Mouse (Mus musculus) testis, adult 2 months (tissue): ENCODE data around the gene Pxylp1. TPM values are rescaled to one million over a fixed set of nuclear protein-coding genes. Genes with fewer than 3 reads are reported as not detected.
A peak's percentile ranks its signal among the peaks of the same experiment; 100 is the strongest.

Experiments
- H3K27ac ChIP-seq: fragments of 200-500 bp; 2 replicates; pipeline ENCODE4 v1.5.1; 2012; ENCODE audit warnings: low read depth, low read length; ENCODE audit not compliant: control insufficient read depth, insufficient read depth
- H3K27me3 ChIP-seq: fragments of 200-500 bp; 2 replicates; pipeline ENCODE4 v1.6.1; 2012; ENCODE audit warnings: mild to moderate bottlenecking, low read length, moderate library complexity; ENCODE audit not compliant: control insufficient read depth, insufficient read depth
- H3K36me3 ChIP-seq: fragments of 200-500 bp; 2 replicates; pipeline ENCODE4 v1.6.1; 2012; ENCODE audit warnings: mild to moderate bottlenecking, low read length; ENCODE audit not compliant: control insufficient read depth, insufficient read depth
- H3K4me1 ChIP-seq: fragments of 200-500 bp; 2 replicates; pipeline ENCODE4 v1.6.1; 2012; ENCODE audit warnings: low read length; ENCODE audit not compliant: control insufficient read depth, insufficient read depth
- H3K4me3 ChIP-seq: fragments of 200-500 bp; 2 replicates; pipeline ENCODE4 v1.5.1; 2012; ENCODE audit warnings: low read depth, mild to moderate bottlenecking, low read length, moderate library complexity, mixed read lengths; ENCODE audit not compliant: control insufficient read depth
- CTCF ChIP-seq: fragments of 200-500 bp; IDR thresholded peaks from 2 replicates; pipeline ENCODE4 v1.5.1; 2012; ENCODE audit warnings: low read depth, mild to moderate bottlenecking, inconsistent platforms, low read length, moderate library complexity; ENCODE audit not compliant: control insufficient read depth, insufficient read depth, insufficient replicate concordance
- POLR2A ChIP-seq: fragments of 200-500 bp; IDR thresholded peaks from 2 replicates; pipeline ENCODE4 v1.6.1; 2012; ENCODE audit warnings: low read depth, mild to moderate bottlenecking, inconsistent platforms, low read length, moderate library complexity; ENCODE audit not compliant: control insufficient read depth
- polyA plus RNA-seq: library from polyadenylated mRNA; depleted of rRNA; stranded (reverse); fragments of >200 nt; gene quantifications from 2 replicates; pipeline ENCODE4 v1.2.3, GENCODE M21; 2012

Gene Pxylp1
- polyA plus RNA-seq, 1 experiment: 3.7 TPM

DNA sequence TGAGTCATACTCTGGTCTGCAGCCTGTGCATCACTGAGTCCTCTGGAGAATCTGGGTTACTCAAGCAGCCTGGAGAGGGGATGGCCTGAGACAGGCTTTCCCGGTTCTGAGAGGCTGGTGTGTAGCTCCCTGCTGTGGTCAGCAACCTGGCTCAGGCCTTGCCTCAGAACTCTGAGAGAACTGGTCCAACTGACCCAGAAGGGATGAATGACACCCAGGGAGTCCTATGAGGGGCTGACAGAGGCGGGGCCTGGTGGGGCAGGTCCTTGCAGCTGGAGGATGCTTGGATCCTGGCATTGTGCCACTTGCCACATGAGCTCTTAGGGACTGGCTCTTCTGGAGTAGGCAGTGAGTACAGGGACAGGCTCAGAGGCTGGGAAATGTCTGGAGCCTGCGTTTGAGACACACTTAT is 47.7 kb downstream of the Pxylp1 start:
- H3K27me3 ChIP-seq: no peaks in the 10 kb centered on the region
- H3K4me3 ChIP-seq: no peak overlapping the region
- TF ChIP-seq CTCF (no peak), POLR2A (no peak)
- H3K27ac ChIP-seq: 0 out of 2 replicates have a peak overlapping the region, but pooled peaks have one; percentile 7
- no peaks in the 10 kb centered on the region for H3K36me3 ChIP-seq
- H3K4me1 ChIP-seq: peaks cover 14% of the 10 kb centered on the region

DNA sequence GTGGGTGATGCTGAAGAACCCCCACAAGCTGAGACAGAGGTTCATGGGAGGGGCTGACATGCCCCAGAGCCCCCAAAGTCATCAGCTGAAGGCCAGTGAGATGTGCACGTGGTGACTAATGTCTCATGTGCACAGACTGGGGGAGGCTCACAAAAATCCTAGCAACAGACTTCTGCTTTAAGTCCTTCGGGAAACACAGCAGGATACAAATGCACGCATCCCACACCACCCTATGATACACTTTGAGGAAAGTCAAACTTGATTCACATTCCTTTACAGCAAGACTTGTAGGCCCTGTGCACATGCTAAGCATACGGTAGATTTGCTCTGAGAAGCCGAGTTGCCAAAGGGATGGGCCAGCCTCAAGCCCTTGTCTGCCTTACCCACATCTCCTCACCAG is 53.1 kb downstream of the Pxylp1 start:
- Histone ChIP-seq H3K4me3 (no peak overlapping the region), H3K27ac (no peak overlapping the region), H3K27me3 (no peaks in the 10 kb centered on the region), H3K4me1 (peaks cover 6% of the 10 kb centered on the region), H3K36me3 (no peaks in the 10 kb centered on the region)
- TF ChIP-seq POLR2A (no peak), CTCF (no peak)

DNA sequence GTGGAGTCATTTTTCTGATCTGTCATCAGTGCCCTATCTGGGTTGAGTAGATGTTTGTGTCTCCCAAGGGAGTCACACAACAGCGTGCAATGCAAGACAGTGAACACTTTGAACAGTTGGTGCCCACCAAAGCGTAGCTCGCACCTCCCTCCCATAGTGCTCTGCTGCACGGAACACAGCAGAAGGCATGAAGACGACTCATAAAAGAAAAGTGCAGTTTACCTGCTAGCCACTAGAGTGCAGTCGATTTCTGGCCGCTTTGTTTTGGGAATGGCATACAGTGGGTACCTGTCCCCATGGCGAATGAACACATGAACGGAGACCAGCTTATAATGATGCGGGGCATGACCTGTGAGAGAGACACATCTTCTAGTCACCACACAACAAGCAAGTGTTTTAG is 53.6 kb downstream of the Pxylp1 start:
- TF ChIP-seq CTCF (no peak), POLR2A (no peak)
- Histone ChIP-seq H3K27ac (no peak overlapping the region), H3K27me3 (no peaks in the 10 kb centered on the region), H3K4me3 (no peak overlapping the region), H3K4me1 (peaks cover 3% of the 10 kb centered on the region), H3K36me3 (no peaks in the 10 kb centered on the region)

DNA sequence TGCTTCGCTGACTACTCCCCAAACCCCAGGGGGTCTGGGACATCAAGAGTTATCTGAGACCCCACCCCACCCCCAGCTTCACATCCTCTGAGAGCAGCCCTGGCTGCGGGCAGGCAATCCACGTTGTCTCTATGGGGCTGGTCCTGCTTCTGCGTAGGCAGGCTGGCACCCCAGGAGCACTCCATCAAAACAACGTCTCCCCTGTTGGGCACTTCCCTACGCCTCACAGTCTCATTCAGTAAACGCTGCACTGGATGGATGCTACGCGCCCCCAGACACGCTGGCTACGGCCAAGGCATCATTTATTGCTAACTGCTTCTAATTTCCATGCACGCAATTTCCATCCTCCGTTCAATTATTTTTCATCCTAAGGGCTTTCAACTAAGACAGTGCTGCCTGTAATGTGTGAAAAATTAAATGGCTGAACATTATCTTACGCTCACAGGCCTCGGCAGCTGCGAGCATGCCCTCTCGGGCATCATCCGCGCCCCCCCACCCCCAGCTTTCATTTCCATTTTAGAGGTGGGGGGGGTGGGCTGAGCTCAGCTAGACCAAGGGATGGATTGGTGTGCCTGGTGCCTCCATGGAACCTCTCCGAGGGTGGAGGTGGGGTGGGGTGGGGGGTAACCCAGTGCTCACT is 54.6 kb downstream of the Pxylp1 start:
- Histone ChIP-seq H3K27ac (no peak overlapping the region), H3K27me3 (no peaks in the 10 kb centered on the region)

DNA sequence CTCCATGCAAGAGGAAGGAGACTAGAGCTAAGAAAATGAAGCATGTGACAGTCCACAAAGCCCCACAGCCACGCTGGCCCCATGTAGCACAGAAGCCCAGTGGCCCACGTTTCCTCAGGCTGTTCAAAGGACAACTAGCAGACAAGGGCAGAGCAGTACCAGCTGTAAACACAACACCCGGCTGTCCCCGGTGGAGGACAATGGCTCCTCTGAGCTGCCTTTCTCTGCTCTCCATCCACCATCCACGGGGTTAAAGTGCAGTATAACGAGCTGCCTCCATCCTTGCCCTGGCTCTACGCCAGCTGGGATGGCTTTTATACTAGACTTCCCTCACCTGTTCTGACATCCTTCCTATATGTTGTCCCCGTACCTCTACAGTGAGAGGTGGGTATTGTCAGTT is 55.5 kb downstream of the Pxylp1 start:
- TF ChIP-seq CTCF (no peak), POLR2A (no peak)
- no peaks in the 10 kb centered on the region for H3K27me3 ChIP-seq
- no peaks in the 10 kb centered on the region for H3K36me3 ChIP-seq
- H3K27ac ChIP-seq: no peak overlapping the region
- H3K4me1 ChIP-seq: no peaks in the 10 kb centered on the region
- H3K4me3 ChIP-seq: no peak overlapping the region

More for the DNA sequence above, 54.6 kb downstream of the Pxylp1 start:
- Histone ChIP-seq H3K4me3 (no peak overlapping the region), H3K36me3 (no peaks in the 10 kb centered on the region), H3K4me1 (peaks cover 3% of the 10 kb centered on the region)
- TF ChIP-seq CTCF (no peak), POLR2A (no peak)

DNA sequence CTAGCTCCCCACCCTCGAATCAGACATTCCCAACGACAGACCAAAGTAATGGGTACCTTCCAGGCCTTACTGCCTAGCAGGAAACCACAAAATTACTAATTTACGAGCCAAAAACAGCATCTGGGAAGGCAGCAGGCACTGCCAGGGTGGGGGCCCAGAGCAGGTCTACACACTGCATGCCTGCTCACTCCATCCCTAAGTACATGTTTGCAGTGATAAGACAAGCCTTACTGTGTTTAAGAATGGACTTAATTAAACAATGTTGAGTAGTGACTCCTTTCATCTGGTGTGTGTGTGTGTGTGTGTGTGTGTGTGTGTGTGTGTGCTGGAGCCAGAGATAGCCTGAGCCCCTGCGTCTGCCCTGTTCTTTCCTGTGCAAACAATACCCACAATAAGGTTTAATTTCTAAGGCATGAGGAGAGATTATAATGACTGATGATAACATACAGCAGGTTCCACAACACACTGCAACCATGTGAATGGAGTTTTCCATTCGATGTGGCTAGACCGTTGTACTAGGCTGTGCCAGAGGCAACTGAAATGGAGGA is 57.0 kb downstream of the Pxylp1 start:
- Histone ChIP-seq H3K27me3 (no peaks in the 10 kb centered on the region), H3K27ac (no peak overlapping the region), H3K4me1 (no peaks in the 10 kb centered on the region), H3K36me3 (no peaks in the 10 kb centered on the region), H3K4me3 (no peak overlapping the region)
- TF ChIP-seq POLR2A (no peak), CTCF (no peak)

DNA sequence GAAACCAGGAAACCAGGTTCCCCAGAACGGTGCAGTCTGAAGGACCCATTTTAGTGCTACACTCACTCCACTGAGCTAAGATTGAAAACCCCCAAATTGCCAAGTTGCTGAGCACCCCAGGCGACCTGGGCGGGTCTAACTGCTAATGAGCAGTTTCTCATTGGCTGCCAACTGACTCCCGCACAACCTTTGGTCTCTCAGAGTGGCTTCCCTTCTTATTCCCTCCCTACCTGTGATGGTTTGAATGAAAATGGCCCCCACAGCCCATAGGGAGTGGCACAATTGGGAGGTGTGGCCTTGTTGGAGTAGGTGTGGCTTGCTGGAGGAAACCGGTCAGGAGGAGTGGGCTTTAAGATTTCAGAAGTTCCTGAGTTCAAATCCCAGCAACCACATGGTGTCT is 58.9 kb downstream of the Pxylp1 start:
- H3K27me3 ChIP-seq: no peaks in the 10 kb centered on the region
- no peaks in the 10 kb centered on the region for H3K36me3 ChIP-seq
- H3K4me1 ChIP-seq: no peaks in the 10 kb centered on the region
- no peak overlapping the region for H3K27ac ChIP-seq
- TF ChIP-seq CTCF (no peak), POLR2A (no peak)
- no peak overlapping the region for H3K4me3 ChIP-seq
